Comparison of ENCODE assay signal across 8 mouse cellular contexts in genomic region chr9:50452303-50452775, GRCm38 (mm10). TPM values are rescaled to one million over a fixed set of nuclear protein-coding genes. Genes with fewer than 3 reads are reported as not detected.
A peak's percentile ranks its signal among the peaks of the same experiment; 100 is the strongest.
DNase-seq lines count a peak whose midpoint lies in the region; ATAC-seq lines count a peak whose summit lies in the region.

No protein-coding gene starts in this region.

- H3K9me3 ChIP-seq in hindbrain, embryonic 16.5 days (ENCODE audit: control insufficient read depth, low read length): no peaks in the 10 kb centered on the region

- peak overlapping the region; percentile 15; the same call in 1 of the 2 replicates for H3K4me3 ChIP-seq in hindbrain, embryonic 16.5 days (ENCODE audit: low read length)

- peak; percentile 76 for DNase-seq in T-cell, adult 2 months (ENCODE audit: low spot score)
- DNase-seq in cerebellum, postnatal 25 days: peak; percentile 86 to 93
- DNase-seq in frontal cortex, postnatal 36 days (ENCODE audit: low spot score in 2 of 2): peak; percentile 85 to 91
- peak; percentile 83 for DNase-seq in left cerebral cortex, adult 11 months (ENCODE audit: low spot score)
- DNase-seq in lung, postnatal 36 days: peak; percentile 95
- DNase-seq in retina, postnatal 1 day: peak; percentile 95
- peak; percentile 97 for DNase-seq in thymus, postnatal 4 days

- H3K27me3 ChIP-seq in hindbrain, embryonic 16.5 days (replicated peaks; ENCODE audit: control insufficient read depth, insufficient read depth, low read length): no peaks in the 10 kb centered on the region

- peak; percentile 63 for ATAC-seq in hindbrain, embryonic 16.5 days

- H3K4me1 ChIP-seq in hindbrain, embryonic 16.5 days (ENCODE audit: control insufficient read depth, insufficient read depth, low read depth, low read length): peaks cover 7% of the 10 kb centered on the region

- H3K36me3 ChIP-seq in hindbrain, embryonic 16.5 days (ENCODE audit: control insufficient read depth, insufficient read depth, low read length): no peaks in the 10 kb centered on the region

- peak overlapping the region; percentile 73 for H3K27ac ChIP-seq in hindbrain, embryonic 16.5 days (ENCODE audit: low read depth, low read length)

- H3K9ac ChIP-seq in hindbrain, embryonic 16.5 days (ENCODE audit: low read depth, low read length): no peak overlapping the region

- 15% methylated on average over 10 of the region's 10 CpGs for WGBS in hindbrain, embryonic 16.5 days

- H3K4me2 ChIP-seq in hindbrain, embryonic 16.5 days (ENCODE audit: low read length): peak overlapping the region; percentile 39

RNA-seq across cellular contexts. Expression of gene Plet1, which starts 42.0 kb away (rescaled TPM):
- polyA plus RNA-seq in hindbrain, embryonic 16.5 days (2015; fragmentation: Nextera tagmentation; extraction: Ambion mirVana): 0.90 and 1.1 TPM in 2 replicates

Comparison
In these comparisons a context has a peak if more than half of its experiments do, and no peak if none do; other contexts are left out.
1. Peak in every context shown above with its lines: DNase-seq, ATAC-seq, H3K4me3 ChIP-seq and H3K27ac ChIP-seq.